Mouse (Mus musculus): ENCODE data around the gene Cnn2. TPM values are rescaled to one million over a fixed set of nuclear protein-coding genes. Genes with fewer than 3 reads are reported as not detected.

The Cnn2 gene
- total RNA-seq, 2 experiments from 2014 or later: 5.6 to 8.0 TPM

DNA sequence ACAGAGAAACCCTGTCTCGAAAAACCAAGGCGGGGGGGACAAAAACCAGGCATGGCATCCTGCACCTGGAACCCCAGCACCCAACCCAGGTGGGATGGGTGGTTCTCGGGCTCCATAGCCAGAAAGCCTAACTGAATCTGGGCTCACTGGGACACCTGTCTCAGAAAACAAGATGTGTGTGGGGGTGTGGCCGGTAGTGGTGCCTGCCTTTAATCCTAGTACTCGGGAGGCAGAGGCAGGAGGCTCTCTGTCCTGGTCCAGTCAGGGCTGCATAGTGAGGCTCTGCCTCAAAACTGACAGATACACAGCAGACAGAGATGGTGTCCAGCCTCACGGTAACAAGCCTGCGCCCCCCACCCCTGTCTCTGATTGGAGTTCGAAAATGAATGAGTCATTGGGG, 34.4 kb downstream of the Cnn2 start:
- no peak overlapping the region for H3K27ac ChIP-seq
- intact Hi-C loops (cut with DNase I): loop anchor here (2.0 kb wide), 1 partner anchor 18 kb away; no protein-coding TSS in a partner anchor
- no peak overlapping the region for H3K4me3 ChIP-seq
- no peak for TF ChIP-seq CTCF (IDR thresholded peaks at IDR 0.05)
- DNase-seq (ENCODE audit: extremely low spot score in 1 of 2, low spot score in 2 of 2): no peak

DNA sequence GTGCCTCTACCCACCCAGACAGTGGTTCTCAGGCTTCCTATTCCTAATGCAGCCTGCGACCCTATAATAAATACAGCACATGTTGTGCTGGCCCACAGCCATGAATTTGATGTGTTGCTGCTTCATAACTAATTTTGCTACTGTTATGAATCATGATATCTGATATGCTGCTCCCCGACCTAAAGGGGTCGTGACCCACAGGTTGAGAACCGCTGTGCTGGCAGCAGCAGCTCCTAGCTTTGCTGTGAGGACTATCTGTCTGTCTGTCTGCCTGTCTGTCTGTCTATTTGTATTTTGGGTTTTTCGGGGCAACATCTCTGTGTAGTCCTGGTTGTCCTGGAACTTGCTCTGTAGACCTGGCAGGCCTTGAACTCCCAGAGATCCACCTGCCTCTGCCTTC, 35.4 kb downstream of the Cnn2 start:
- Histone ChIP-seq H3K4me3 (no peak overlapping the region), H3K27ac (no peak overlapping the region)

DNA sequence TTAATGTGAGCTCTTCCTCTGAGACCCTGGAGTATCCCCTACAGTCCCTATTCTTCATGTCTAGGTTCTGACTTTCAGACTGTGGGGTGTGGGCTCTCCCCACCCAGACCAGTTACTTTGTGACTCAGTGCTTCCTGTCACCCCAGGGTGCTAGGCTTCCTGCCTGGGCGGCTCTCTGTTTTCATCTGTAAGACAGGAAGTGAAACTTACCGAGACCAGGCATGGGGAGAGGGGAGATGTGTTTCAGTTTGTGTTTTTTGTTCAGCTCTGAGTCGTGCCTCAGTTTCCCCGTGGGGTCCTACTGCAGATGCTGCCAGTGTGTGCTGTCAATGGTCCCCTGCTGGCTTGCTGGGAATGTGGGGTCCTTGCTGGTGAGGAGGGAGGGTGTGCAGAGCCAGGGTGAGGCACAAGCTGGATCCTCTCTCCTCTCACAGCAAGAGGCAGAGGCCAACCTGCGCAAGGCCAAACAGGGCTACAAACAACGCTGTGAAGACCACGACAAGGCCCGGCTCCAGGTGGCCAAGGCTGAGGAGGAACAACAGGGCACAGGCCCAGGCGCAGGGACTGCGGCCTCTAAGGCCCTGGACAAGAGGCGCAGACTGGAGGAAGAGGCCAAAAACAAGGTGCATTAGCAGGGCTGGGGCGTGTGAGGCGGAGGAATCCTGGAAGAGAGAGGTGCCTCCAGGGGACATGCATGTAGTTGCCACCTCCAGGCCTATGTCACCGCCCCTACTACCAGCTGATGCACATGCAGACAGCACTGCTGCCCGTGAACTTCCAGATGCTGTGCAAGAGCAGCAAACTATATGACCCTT, 36.1 kb downstream of the Cnn2 start:
- Histone ChIP-seq H3K4me3 (no peak overlapping the region), H3K27ac (no peak overlapping the region)
- DNase-seq (ENCODE audit: extremely low spot score in 1 of 2, low spot score in 2 of 2): no peak
- intact Hi-C loops (cut with DNase I): no loop called here
- TF ChIP-seq CTCF (IDR thresholded peaks at IDR 0.05): no peak

More for the DNA sequence above, 35.4 kb downstream of the Cnn2 start:
- no peak for TF ChIP-seq CTCF (IDR thresholded peaks at IDR 0.05)
- no peak for DNase-seq (ENCODE audit: extremely low spot score in 1 of 2, low spot score in 2 of 2)
- intact Hi-C loops (cut with DNase I): loop anchor here (2.0 kb wide), 1 partner anchor 19 kb away; no protein-coding TSS in a partner anchor

DNA sequence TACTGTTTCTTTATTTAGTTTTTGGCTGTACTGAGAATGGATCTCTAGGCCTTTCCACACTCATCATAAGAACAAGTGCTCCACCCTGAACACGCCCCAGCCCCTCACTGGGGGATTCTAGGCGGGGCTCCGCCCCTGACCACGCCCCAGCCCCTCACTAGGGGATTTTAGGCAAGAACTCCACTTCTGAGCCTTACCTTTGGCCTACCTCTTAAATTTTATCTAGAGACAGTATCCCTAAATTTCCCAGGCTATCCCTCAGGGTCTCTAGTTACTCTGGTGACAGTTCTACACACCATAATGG, 36.6 kb downstream of the Cnn2 start:
- intact Hi-C loops (cut with DNase I): no loop called here
- Histone ChIP-seq H3K27ac (no peak overlapping the region), H3K4me3 (no peak overlapping the region)
- no peak for DNase-seq (ENCODE audit: extremely low spot score in 1 of 2, low spot score in 2 of 2)
- no peak for TF ChIP-seq CTCF (IDR thresholded peaks at IDR 0.05)

DNA sequence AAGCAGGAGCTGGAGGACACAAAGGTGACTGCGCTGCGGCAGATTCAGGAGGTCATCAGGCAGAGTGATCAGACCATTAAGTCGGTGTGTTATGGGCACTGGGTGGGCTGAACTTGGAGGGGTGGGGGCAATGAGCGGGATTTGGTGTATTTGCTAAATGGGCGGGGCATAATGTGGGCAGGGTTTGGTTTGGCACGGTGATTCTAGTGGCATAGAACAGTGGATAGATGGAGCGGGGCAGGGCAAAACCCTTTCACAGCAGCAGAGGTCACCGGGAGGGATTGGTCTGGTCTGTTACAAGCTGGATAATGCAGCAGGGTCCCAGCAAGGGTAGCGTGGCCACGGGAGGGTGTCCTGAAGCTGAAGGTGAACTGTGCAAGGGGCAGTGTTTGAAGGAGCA, 37.1 kb downstream of the Cnn2 start:
- Histone ChIP-seq H3K4me3 (no peak overlapping the region), H3K27ac (no peak overlapping the region)
- intact Hi-C loops (cut with DNase I): no loop called here
- DNase-seq (ENCODE audit: extremely low spot score in 1 of 2, low spot score in 2 of 2): no peak
- no peak for TF ChIP-seq CTCF (IDR thresholded peaks at IDR 0.05)

DNA sequence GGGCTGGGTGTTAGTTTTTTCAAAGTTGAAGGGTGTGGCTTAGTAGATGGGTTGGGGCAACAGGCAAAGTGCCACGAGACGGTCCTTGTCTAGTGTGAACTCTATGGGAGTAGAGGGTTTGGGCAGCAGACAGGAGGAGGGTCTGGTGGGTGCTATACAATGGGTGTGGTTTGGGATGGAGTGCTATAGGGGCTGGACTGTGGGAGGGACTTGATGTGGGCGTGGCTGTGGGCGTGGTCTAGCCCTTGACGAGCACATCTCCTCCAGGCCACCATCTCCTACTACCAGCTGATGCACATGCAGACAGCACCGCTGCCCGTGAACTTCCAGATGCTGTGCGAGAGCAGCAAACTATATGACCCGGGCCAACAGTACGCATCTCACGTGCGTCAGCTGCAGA, 37.5 kb downstream of the Cnn2 start:
- H3K4me3 ChIP-seq: no peak overlapping the region
- no peak for DNase-seq (ENCODE audit: extremely low spot score in 1 of 2, low spot score in 2 of 2)
- no peak overlapping the region for H3K27ac ChIP-seq
- TF ChIP-seq CTCF (IDR thresholded peaks at IDR 0.05): no peak
- intact Hi-C loops (cut with DNase I): no loop called here

DNA sequence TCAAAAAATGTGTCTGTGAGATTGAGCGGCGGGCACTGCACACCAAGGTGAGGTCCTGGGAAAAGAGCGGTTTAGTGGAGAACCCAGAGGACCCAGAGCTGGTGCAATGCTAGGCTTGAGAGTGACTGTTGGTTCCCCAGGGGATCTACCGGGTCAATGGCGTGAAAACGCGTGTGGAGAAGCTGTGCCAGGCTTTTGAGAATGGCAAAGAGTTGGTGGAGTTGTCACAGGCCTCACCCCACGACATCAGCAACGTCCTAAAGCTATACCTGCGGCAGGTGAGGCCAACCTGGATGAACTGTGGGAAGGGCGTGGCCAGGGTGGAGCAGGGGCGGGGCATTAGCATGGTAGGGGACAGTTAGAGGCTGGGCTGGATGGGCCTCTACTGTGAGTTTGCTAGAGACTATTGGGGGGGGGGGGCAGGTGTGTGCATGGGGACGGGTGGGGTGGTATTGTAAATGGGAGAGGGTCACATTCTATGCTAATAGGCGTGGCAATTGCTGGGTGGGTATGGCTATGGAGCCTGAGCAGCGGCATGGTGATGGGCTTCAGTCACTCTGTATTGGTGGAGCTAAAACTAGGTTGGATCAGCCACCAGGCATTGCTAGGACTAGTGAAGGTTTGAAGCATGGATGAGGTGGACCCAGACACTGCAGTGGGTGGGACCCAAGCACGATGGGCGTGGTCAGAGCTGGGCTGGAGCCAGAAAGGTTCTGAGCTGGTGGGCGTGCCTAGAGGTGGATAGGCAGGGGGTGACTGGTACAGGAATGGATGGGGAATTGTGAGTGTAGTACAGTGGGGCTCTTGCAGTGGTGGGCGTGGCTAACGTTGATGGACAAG, 39.5 kb downstream of the Cnn2 start:
- DNase-seq (ENCODE audit: extremely low spot score in 1 of 2, low spot score in 2 of 2): no peak
- intact Hi-C loops (cut with DNase I): no loop called here
- Histone ChIP-seq H3K4me3 (no peak overlapping the region), H3K27ac (no peak overlapping the region)
- no peak for TF ChIP-seq CTCF (IDR thresholded peaks at IDR 0.05)

DNA sequence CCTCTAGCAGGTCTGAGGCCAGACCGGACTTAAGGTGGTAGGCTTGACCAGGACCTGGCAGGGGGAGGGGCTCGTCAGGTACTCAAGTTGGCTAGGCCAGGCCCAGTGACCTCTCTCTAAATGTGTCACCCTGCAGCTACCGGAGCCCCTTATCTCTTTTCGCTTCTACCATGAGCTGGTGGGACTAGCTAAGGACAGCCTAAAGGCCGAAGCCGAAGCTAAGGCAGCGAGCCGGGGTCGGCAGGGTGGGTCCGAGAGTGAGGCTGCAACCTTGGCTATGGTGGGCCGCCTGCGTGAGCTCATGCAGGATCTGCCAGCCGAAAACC, 40.1 kb downstream of the Cnn2 start:
- H3K27ac ChIP-seq: no peak overlapping the region
- DNase-seq (ENCODE audit: extremely low spot score in 1 of 2, low spot score in 2 of 2): no peak
- no peak for TF ChIP-seq CTCF (IDR thresholded peaks at IDR 0.05)
- no peak overlapping the region for H3K4me3 ChIP-seq
- intact Hi-C loops (cut with DNase I): no loop called here

DNA sequence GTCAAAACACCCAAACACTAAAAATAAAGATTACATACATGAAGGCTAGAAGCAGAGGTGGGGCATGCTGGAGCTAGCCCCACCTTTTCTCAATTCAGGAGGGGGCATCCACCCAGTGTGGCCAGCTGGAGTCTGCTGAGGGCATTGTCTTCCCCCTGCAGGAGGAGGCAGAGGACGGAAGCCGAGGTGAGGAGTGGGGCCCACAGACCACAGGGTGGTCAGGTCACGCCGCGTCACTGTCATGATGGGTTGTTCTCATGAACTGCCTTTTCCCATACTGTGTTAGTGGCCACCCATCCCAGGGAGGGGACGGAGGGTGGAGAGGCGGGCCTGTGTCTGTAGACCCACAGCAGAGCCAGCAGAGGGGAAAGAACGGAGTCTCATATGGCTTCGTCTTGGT, 41.8 kb downstream of the Cnn2 start:
- Histone ChIP-seq H3K27ac (no peak overlapping the region), H3K4me3 (no peak overlapping the region)
- TF ChIP-seq CTCF (IDR thresholded peaks at IDR 0.05): no peak
- DNase-seq (ENCODE audit: extremely low spot score in 1 of 2, low spot score in 2 of 2): no peak
- intact Hi-C loops (cut with DNase I): no loop called here

DNA sequence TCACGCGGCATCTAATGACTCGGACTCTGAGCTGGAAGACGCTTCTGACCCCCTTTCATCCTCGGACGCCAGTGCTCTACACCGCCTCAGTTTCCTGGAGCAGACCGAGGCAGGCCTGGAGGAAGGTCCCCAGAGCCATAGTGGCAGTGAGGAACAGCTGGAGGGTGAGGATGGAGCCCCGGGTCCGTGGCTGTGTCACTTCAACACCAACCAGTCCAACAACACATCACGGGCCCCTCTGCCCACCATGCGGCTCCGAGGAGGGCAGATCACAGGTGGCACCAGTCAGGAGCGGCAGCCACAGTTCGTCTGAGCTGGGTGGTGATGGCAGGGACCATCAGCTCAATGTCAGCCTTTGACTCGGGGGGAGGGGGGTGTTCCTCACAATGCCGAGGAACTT, 42.4 kb downstream of the Cnn2 start:
- TF ChIP-seq CTCF (IDR thresholded peaks at IDR 0.05): no peak
- intact Hi-C loops (cut with DNase I): no loop called here
- H3K4me3 ChIP-seq: no peak overlapping the region
- H3K27ac ChIP-seq: no peak overlapping the region
- DNase-seq (ENCODE audit: extremely low spot score in 1 of 2, low spot score in 2 of 2): no peak

DNA sequence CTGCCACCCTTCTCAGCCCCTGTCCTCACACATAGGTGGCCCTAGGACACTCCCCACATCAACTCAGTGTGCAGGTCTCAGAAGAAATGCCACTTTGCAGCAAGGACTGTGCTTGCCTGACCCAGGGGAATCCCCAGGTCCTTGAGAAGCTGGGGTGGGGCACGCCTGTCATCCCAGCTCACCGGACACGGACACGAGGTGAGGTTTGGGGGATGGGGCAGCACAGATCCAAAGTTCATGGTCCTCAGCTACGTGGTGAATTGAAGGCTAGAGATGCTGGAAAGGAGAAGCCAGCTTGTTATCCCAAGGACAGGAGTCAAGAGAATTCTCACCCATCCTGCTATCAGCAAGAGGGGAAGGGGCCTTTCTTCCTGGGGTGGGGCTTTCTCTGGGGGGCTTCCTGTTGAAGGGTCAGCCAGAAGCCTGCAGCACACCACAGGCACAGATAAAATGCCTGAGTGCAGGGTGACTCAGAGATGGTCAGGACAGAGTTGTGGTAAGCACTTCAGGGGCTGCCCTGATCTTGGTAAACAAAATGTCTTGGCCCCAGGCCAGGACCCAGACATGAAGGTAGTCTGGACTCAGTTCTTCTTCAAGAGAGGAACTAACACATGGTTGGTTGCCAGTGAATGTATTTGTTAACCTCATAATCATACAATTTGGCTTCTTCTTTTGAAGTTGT, 44.6 kb downstream of the Cnn2 start:
- TF ChIP-seq CTCF (IDR thresholded peaks at IDR 0.05): no peak
- Histone ChIP-seq H3K27ac (peak overlapping the region; percentile 32; the same call in 1 of the 2 replicates), H3K4me3 (no peak overlapping the region)
- DNase-seq (ENCODE audit: extremely low spot score in 1 of 2, low spot score in 2 of 2): no peak
- intact Hi-C loops (cut with DNase I): no loop called here

Data from left cerebral cortex, adult 2 months (tissue).